Mouse (Mus musculus) embryo, embryonic 11.5 days (tissue): ENCODE measurements around the gene D6Wsu163e.

Experiments
- DNase-seq: peaks from one replicate; pipeline ENCODE4 v3.0.0-alpha.2; 2012; ENCODE audit warnings: low read depth, low spot score

Gene D6Wsu163e

DNA sequence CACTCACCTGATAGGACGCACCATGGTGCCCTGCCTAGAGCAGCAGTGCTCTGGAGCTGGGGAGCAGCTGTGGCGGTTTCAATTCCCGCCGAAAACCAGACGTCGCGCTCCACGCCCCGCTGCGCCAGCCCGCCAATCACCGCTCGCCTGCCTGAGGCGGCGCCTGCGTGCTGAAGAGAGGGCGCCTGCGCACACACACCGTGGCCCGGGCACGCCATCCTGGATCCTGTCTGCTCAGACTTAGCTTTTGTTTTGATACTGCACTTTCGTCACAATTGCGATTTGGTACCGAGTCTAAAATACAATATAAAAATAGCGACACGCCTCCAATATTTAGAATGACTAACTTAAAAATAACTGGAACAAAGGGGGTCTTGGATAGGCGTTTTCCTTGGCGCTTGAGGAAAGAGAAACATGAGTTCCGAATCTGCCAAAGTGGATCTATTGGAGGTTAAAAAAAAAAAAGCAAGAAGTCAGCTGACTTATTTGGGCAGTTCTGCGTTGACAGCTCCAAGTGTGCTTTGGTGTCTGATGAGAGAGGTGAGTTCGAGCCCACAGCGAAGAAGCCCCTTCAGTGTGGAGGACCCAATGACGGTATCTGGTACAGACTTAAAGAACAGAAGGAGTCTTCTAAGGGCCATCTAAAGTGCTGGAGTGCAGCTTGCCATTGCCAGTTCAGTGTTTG lies at the start of gene D6Wsu163e, which contains the start of gene Rad51ap1:
D6Wsu163e (plus strand) TSS at position 476 of the 685 bp plus-strand sequence.
Rad51ap1 (minus strand) TSS at position 101 of the 685 bp plus-strand sequence.
- peak; percentile 90 for DNase-seq

DNA sequence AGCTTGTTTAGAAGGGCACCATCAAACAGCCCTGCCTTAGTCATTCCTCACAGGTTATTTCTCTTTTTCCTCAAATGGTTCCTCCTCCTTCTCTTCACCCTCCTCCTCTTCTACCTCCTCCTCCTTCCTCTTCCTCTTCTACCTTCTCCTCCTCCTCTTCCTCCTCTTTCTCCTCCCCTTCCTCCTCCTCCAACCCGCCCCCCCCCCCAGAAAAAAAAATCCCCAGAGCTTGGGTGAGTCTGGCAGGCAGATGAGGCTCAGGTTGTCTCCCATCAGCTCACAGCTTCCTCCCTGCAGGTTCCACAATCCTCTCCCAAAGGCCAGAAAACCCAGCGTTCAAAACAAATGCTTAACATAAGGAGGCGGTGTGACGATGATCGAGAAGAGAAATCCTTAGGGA lies 32.4 kb upstream of the D6Wsu163e start:
- no peak for DNase-seq

DNA sequence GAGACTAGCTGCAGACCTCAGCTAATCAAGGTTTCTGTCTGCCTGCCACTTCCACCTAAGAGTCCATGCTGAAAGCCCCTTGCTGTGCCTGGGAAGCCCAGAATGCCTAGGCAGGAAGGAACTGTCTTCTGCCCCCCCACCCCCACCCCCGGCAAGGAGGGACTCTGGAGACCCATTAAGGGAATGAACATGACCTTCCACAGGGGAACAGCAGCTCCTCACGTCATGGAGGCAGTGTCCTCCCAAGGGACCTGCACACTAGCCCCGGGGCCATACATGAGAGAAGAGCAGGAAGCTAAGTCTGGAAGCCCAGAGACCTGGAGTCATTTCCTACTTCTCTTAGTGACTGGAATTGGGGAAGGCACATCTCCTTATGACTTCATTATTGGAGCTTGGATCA lies 31.9 kb upstream of the D6Wsu163e start:
- DNase-seq, result no peak

DNA sequence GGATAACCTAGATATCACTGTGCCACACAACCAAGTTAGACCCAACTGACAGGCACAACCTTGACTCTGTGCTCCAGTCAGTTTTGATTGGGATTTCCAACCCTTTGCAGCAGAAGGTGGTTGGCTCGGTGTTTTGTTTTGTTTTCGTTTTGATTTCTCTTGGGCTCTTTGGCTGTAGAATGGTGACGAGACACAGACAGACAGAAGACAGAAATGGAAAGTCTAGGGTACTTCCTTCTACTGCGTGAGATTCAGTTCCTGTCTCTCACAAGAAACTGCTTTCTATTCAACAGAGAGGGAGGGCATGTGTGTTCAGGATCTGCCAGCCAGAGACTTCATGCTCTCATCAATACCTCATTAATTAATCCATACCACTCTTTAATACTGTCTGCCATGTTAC lies 29.0 kb upstream of the D6Wsu163e start:
- DNase-seq, result no peak

DNA sequence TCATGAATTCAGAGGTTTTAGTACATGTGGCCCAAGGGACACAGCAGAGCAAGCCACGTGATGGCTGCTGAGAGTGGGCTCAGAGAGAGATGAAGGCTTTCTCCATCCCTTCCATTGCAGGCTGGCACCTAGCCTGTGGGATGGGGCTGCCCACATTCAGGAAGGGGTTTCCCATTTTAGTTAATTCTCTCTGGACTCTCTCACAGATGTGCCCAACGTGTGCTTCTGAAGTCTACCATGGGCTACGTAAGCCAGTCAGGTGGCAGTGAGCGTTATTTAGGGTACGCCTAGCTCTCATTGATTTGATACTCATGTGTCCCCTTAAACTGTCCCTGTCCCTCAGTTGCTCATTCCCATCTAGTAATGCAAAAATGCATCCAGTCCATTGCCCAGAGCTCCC lies 24.8 kb upstream of the D6Wsu163e start:
- no peak for DNase-seq

DNA sequence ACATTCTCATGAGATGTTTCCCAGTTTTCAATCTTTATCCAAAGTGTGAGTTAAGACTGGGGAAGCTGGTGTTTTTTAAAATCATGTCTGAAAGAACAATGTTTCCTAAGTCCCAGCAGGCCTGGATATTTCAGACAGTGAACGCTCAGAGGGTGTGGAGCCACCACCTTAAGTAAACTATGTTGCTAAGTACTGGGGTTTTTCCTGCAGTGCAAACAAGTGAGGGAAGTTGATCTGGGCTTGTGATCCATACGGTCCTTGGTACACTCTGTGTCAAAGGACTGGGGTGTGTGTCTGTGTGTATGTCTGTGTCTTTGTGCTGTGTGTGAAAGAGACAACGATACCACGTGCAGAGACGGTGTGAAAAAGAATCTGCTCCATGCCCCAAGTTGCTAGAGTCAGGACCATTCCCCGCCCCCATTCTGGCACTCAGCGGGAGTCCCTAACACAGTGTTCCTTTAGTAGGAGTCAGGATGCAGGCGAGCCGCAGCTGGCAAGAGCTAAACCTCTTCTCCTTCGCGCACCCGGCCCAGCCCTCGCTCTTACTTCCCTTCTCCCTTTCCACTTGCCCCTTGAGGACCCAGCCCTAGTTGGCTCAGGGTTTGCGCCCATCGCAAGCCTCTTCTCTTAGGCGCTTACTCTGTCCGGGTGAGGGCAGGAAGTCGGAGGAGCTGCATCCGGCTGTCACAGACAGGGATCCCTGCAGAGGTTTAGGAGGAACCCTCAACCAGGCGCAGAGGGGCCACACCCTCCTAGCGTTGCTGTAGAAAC lies 18.5 kb upstream of the D6Wsu163e start, which contains the start of gene Dyrk4:
Dyrk4 (minus strand) TSS at position 729 of the 771 bp plus-strand sequence.
- peak; percentile 9 for DNase-seq

DNA sequence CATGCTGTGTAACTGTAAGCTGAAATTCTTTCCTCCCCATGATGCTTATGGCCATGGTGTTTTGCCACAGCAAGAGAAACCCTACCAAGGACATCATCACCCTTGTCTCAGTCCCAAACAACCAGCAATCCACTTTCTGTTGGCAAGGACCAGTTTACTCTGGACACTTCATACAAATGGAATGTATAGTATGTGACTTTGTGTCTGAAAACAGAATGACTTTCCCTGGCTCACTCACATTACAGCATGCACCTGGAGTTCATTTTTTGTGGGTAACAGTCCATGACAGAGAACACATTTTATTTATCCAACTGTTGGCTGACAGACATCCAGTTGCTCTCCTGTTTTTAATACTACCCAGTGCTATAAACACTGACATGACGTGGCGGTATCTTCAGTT lies 6.9 kb upstream of the D6Wsu163e start:
- no peak for DNase-seq

DNA sequence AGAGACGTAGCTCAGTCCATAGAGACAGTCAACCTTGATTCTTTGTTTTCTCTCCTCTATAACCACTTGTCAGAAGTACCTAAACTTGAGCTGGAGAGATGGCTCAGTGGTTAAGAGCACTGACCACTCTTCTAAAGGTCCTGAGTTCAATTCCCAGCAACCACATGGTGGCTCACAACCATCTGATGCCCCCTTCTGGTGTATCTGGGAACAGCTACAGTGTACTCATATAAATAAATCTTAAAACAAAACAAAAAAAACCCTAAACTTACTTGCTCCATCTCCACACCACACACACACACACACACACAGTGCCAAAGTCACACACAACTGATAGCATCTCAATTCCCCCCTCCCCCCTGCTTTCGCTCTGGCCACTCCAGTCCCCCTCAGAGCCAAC lies 1.7 kb upstream of the D6Wsu163e start:
- no peak for DNase-seq

DNA sequence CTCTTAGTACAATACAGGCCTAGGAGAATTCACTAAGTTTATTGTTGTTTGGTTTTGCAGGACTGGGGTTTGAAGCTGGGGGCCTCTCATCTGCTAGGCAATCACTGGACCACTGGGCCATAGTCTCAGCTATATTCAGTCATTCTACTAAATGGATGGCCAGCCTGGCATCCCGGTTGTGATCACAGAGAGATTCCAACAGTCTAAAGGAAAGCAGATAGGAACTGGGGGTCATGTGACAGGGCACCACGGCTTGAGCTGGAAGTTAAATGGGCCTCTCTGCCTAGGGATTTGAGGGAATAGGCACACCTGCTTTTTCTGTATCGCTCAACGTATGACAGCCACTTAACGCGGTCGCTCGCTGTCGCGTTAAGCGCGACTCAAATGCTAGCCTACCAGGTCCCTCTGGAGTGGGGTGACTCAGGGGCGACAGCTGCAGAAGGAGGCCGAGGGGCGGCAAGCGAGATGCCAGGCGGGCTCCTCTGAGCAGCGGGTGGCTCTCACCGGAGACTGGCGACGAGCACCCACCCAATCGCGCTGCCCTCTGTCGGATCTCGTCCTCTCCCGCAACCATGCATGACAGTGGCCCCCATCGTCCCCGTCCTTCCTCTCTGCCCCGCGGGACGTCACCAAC lies 792 bp upstream of the D6Wsu163e start:
- peak; percentile 11 for DNase-seq

DNA sequence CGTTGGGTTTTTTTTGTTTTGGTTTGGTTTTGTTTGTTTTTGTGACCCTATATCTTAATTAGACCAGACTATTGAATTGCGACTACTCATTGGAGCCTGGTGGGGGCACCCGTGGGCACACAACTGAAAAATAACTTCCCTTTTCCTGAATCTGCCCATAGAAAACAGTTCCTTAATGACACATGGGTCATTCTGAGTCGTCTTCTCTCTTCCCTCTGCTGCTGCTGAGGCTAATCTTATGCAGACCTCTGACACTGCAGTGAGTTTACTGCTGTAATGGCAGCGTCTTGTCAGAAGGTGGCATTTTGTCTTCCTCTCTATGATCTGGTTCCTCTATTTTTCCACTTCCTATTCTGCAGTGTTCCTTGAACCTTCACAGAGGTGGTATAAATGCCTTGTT lies 689 bp downstream of the D6Wsu163e start:
- no peak for DNase-seq

DNA sequence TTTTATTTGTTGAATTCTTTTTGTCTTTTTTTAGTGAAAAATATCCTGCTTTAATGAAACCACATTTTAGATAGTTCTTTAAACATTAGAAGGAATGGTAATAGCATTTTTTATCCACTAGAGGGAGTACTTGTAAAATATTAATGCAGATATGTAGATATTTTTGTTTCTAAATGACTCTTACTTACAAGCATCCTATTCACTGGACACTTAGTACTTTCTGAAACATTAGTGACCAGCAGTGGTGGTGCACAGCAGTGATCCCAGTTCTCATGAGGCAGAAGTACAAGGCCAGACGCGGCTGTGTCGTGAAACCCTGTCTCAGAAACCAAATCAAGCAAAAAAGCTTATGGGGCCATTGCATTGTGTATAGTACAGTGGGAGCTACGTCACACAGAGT lies 8.6 kb downstream of the D6Wsu163e start:
- no peak for DNase-seq

DNA sequence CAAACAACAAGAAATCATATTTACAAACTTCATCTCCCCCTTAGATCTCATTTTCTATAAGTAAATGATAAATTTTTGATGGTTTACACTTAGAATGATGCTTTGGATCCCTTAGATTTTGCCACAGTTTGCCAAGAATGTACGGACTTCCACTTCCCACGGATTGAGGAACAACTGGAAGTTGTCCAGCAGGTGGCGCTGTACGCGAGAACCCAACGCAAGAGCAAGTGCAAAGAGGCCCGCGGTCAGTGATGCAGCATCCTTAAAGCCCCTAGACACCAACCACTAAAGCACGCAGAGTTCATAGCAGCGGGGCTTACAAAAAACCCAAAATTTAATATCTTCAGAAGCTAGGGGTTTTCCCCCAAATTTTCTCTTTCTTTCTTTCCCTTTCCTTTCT lies 16.0 kb downstream of the D6Wsu163e start:
- DNase-seq, result peak; percentile 69

DNA sequence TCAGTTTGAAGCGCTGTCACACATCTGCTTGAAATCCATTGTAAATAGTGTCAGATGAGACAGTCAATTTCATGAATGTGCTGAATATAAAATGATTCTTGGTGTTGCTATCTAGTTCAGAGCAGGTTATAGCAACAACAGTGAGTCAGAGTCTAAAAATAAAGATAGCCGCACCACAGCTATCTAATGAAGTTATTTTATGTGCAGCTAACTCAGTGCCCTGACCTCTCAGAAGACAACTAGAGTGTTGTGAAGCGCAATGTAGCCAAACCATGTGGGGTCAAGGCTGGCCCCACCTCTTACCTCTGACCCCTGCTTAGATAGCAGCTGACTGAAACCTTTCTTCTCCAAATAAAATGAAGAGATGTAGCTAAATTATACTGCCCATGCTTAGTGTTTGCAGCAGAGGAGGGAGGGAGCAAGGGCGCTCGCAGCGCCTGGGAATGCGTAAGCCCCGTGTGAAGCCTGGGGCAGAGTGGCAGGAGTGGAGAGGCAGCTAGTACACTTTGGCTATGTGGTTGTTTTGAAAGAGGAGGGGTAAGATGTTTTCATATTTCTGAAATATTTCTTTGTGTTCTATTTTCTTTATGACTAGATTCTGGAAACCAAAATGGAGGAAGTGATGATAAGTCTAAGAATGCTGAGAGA lies 21.7 kb downstream of the D6Wsu163e start:
- DNase-seq, result no peak

DNA sequence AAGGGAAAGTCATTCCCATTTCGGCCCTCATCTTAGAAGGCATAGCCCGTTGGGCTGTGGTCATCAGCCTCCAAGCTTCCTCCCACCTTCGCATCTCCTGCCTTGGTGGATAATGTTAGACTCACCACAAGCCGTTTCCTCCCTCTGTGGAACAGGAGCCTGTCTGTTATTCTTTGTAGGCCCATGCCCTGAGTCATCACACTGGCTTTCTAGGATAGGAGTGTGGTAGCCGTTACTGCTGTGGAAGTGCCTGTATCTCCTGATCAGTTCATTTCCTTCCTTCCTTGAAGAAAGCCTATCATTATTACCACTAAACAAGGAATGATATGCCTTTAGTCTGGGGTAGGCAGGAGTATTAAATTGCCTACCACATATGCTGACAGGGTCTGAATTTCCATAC lies 22.9 kb downstream of the D6Wsu163e start:
- DNase-seq, result no peak

DNA sequence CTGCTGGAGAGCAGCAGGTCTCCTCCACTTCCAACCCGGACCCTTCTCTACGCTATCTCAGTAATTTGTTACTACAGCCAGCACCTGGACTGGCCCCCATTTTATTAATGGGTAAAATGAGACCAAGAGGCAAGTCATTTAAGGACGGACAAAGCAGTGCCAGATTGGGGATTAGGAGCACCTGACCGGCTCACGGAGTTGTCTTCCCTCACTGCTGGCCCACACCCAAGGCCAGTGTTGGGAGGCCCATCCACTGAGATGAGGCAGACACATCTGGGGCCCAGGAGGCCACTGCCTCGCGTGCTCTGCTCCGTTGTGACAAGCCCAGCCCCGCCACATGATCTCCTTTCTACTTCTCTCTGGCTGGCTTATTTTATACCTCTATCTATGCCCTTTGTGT lies 23.7 kb downstream of the D6Wsu163e start:
- no peak for DNase-seq

DNA sequence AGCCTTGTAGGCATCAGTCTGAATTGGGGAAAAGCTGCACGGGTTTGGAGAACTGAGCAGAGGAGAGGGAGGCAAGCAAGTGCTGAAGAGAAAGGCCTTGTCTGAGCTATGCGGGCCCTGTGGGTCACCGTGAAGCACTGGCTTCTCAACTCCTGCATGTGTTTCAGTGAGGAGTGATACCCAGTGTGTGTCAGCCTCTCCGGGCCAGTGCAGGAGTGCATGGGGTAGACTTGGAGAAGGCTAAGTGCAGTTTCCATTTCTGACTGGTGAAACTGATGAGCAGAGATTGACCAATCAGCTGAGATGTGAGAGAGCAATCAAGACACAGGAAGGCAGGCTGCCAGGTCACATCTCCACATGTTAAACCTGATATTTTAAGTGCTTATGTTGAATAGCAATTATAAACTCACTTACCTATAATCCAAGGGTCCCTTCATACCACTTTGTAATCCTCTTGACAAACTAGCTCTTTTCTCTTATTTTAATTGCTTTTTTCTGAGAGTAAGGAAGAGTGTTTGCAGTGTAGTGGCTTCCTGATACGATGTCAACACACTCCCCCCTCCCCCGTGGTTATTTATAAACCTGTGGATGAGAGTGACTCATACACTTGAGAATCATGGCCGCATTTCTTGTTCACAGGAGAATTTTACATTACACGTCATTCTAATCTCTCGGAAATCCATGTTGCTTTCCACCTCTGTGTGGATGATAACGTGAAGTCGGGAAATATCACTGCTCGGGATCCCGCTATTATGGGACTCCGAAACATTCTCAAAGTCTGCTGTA lies 26.7 kb downstream of the D6Wsu163e start:
- no peak for DNase-seq

DNA sequence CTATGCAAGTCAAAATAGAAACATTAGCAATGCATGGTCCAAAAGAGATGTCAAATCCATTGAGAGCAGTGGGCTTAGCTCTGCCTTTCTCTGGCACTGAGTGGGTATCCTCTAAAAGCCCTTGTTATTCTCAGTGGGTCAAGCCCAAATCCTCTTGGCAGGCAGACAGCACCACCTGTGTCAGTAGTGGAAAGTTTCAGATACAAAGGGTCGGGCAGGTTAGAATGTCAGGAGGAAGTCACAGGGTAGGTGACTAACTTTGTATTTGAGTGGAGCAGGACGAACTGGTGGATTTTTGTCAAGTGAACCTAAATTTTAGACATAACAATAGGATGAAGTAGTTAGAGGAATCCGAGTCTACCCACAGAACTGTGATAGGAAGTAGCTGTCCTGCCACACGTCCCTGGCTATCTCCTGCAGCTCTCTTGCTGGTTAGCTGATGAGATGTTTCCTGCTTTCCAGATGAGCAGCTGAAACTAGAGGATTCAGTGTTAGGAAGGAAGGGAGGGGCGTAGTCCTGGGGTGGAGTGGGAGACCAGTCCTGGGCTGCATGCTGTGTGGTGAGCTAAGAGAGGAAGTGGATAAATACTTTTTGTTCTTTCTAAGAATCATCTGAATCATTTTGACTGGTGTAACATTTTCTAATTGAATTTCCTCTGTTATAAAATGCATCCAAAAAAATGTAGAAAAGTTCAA lies 41.9 kb downstream of the D6Wsu163e start:
- no peak for DNase-seq

DNA sequence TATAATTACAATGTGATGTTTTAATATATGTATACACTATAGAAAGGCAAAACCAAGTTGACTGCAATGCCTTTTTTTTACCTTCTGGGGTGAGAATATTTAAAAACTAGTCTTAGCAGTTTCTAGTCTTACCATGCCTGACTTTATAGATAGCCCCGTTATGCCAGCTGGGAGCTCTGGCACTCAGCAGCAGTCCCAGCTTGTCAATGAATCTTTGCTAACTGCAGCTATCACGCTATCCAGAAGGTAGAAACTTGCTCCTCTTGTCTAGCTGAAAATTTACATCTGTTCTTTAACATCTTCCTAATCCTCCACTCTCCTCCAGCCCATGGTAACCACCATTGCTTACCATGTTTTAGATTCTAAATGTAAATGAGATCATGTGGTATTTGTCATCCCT lies 53.9 kb downstream of the D6Wsu163e start:
- no peak for DNase-seq

DNA sequence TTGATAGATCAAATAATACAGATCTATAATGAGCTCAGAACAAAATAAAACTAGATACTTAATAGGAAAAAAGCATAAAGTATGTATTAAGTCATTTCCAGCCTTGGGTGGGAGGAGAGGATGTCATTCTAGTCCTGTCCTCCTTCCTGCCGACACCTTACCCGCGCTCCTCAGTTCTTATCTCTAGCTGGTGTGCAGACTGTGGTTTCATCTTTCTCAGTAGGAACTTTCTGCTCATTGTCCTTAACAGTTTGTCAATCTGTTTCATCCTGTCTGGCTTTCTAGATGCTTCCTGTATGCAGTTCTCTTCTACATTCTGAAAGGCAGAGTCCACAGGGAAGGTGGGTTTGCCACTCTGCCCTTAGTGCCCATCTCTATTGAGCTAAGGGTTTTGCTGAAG lies 55.7 kb downstream of the D6Wsu163e start:
- no peak for DNase-seq

DNA sequence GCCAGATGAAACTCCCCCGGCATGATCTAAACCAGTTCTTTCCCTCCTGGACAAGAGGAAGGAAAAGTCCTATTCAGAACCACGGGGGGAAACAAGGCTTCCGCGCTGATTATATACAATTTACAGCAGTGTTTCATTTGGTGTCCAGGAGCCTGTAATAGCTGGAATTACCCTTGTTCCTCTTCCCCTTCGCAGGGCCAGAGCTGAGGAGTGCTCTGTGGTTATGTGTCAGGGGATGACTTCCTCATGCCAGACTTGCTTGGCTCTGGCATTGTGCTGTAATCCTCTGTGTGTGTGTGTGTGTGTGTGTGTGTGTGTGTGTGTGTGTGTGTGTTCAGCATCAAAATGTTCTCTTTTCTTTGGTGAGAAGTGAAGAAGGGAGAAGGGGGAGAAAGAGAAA lies 56.6 kb downstream of the D6Wsu163e start:
- DNase-seq, result no peak

DNA sequence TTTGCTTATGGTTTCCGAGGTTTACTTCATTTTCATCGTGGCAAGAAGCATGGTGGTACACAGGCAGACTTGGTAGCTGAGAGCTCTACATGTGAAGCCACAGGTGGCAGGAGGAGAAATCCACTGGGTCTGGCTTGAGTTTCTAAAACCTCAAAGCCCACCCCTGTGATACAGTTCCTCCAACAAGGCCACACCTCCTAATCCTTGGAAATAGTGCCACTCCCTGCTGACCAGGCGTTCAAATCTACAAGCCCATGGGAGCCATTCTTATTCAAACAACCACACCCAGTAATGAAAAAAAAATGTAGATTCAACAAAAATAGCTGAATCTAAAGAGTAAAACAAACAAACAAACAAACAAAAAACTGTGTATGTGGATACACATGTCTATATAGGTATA lies 65.9 kb downstream of the D6Wsu163e start:
- DNase-seq, result no peak
